In genomic region chr4:40081035-40081434, GRCm38 (mm10) we compare ENCODE assay signal across 20 mouse cellular contexts.
"Had no signal": no experiment of that assay in that cellular context is flagged by ENCODE, and none has a peak within 500 bp of the region (broad histone marks: within the 10 kb centered on the region; RNA-seq: fewer than 3 reads in every experiment).

No protein-coding gene starts in this region.

- H3K27ac ChIP-seq: midbrain, embryonic 10.5 days; midbrain, embryonic 12.5 days; neural tube, embryonic 13.5 days; neural tube, embryonic 15.5 days; stomach, embryonic 15.5 days had no signal

- H3K27me3 ChIP-seq: midbrain, embryonic 12.5 days; neural tube, embryonic 13.5 days; neural tube, embryonic 15.5 days; stomach, embryonic 15.5 days had no signal

- ATAC-seq: midbrain, embryonic 16.5 days had no signal

- H3K9ac ChIP-seq: lung, embryonic 14.5 days; midbrain, embryonic 12.5 days; neural tube, embryonic 13.5 days; neural tube, embryonic 15.5 days; stomach, embryonic 15.5 days had no signal

- H3K4me3 ChIP-seq: midbrain, embryonic 10.5 days; midbrain, embryonic 12.5 days; myocyte; neural tube, embryonic 13.5 days; neural tube, embryonic 15.5 days; stomach, embryonic 15.5 days had no signal

- H3K4me1 ChIP-seq: midbrain, embryonic 10.5 days; midbrain, embryonic 12.5 days; neural tube, embryonic 13.5 days; neural tube, embryonic 15.5 days; stomach, embryonic 15.5 days had no signal

- H3K9me3 ChIP-seq: midbrain, embryonic 10.5 days; midbrain, embryonic 12.5 days; neural tube, embryonic 13.5 days; neural tube, embryonic 15.5 days; stomach, embryonic 15.5 days had no signal

- H3K4me2 ChIP-seq: lung, embryonic 14.5 days; midbrain, embryonic 12.5 days; neural tube, embryonic 13.5 days; neural tube, embryonic 15.5 days; stomach, embryonic 15.5 days had no signal

- DNase-seq: lung, adult 18-20 months; lung, embryonic 14.5 days; lung, postnatal 10 days; lung, postnatal 4 days; midbrain, embryonic 14.5 days; retina, postnatal 1 day; right cerebral cortex, adult 18-20 months; right cerebral cortex, postnatal 25 days; right cerebral cortex, postnatal 4 days; spleen, adult 18-20 months; thymus, adult 18-20 months; thymus, postnatal 14 days; thymus, postnatal 36 days had no signal

- H3K36me3 ChIP-seq: midbrain, embryonic 10.5 days; midbrain, embryonic 12.5 days; neural tube, embryonic 13.5 days; neural tube, embryonic 15.5 days; stomach, embryonic 15.5 days had no signal
